14 mouse cellular contexts compared by ENCODE assay signal in the genomic region with DNA sequence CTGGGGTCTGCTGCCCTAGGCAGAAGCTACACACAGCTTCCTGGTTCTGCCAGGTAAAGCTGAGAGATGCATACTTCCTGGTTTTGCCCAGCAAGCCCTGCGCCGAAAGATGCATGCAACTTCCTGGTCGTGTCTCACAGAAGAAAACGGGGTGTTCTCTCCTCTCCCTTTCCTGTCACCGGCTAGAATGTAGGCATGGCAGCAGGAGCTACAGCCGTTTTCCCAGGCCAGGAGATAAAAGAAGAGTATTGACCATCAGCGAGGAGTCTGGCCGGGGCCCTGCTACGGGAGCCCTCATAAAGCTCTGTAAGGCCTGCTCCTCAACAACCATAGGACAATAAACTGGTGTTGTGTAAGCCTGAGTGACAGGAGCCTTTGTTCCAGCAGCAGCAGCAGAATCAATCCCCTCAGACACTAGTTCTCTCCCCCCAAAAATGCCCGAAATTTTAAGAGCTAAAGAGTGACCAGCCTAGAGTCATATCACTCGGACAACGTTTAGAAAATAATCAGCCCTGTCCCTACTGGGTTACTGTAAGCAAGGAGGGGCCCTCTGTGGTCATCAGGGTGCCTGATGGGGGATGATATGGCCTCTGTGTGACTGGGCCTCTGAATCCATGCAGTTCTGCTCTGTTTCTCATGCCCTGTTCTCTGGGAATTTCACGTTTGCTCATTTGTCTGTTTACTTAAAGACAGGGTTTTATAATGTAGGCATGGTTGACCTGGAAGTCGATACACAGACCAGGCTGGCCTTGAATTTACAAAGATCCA. TPM values are rescaled to one million over a fixed set of nuclear protein-coding genes. Genes with fewer than 3 reads are reported as not detected.
A peak's percentile ranks its signal among the peaks of the same experiment; 100 is the strongest.
DNase-seq lines count a peak whose midpoint lies in the region; ATAC-seq and TF ChIP-seq lines count a peak whose summit lies in the region.
"Had no signal": no experiment of that assay in that cellular context is flagged by ENCODE, and none has a peak within 500 bp of the region (broad histone marks: within the 10 kb centered on the region; RNA-seq: fewer than 3 reads in every experiment).

No protein-coding gene starts in this region.

- DNase-seq in kidney, adult 9 months, result no peak
- peak; percentile 47 for DNase-seq in thymus, adult 2 months
- no peak for DNase-seq in cerebellum, postnatal 14 days
- DNase-seq in gastrocnemius, postnatal 4 days (ENCODE audit: low spot score in 2 of 2), result no peak
- DNase-seq in right cerebral cortex, postnatal 36 days (ENCODE audit: low spot score in 2 of 2), result no peak
- DNase-seq: adrenal gland, adult 2 months; cerebellum, adult 9-11 months; right cerebral cortex, adult 18-20 months had no signal

- H3K27me3 ChIP-seq in kidney, embryonic 16.5 days (ENCODE audit: insufficient read depth, low read length), result no peaks in the 10 kb centered on the region
- H3K27me3 ChIP-seq in intestine, embryonic 16.5 days (replicated peaks; ENCODE audit: control insufficient read depth, insufficient read depth, low read length), result no peaks in the 10 kb centered on the region
- no peaks in the 10 kb centered on the region for H3K27me3 ChIP-seq in thymus, adult 2 months (ENCODE audit: control insufficient read depth, insufficient read depth, low read length)
- H3K27me3 ChIP-seq: heart, embryonic 12.5 days; liver, embryonic 15.5 days had no signal

- H3K9me3 ChIP-seq in kidney, embryonic 16.5 days (ENCODE audit: low read length), result peaks cover under 1% of the 10 kb centered on the region; the same call in 1 of the 2 replicates
- H3K9me3 ChIP-seq in intestine, embryonic 16.5 days (ENCODE audit: control insufficient read depth, low read length), result no peaks in the 10 kb centered on the region
- H3K9me3 ChIP-seq: liver, embryonic 15.5 days had no signal

- no peak overlapping the region for H3K4me2 ChIP-seq in kidney, embryonic 16.5 days (replicated peaks; ENCODE audit: low read depth, low read length)
- H3K4me2 ChIP-seq in intestine, embryonic 16.5 days (ENCODE audit: low read depth, low read length), result no peak overlapping the region
- H3K4me2 ChIP-seq: heart, embryonic 12.5 days; liver, embryonic 15.5 days had no signal

- H3K4me1 ChIP-seq in kidney, embryonic 16.5 days (ENCODE audit: insufficient read depth, low read length), result peaks cover 22% of the 10 kb centered on the region
- H3K4me1 ChIP-seq in intestine, embryonic 16.5 days (ENCODE audit: control insufficient read depth, insufficient read depth, low read length), result peaks cover 8% of the 10 kb centered on the region
- H3K4me1 ChIP-seq in thymus, adult 2 months (replicated peaks; ENCODE audit: control insufficient read depth, insufficient read depth, low read length), result peaks cover 8% of the 10 kb centered on the region
- H3K4me1 ChIP-seq: liver, embryonic 15.5 days had no signal

- 0 out of 2 replicates have a peak overlapping the region, but pooled peaks have one; percentile 13 for H3K9ac ChIP-seq in kidney, embryonic 16.5 days (replicated peaks; ENCODE audit: low read length)
- peak overlapping the region; percentile 30; the same call in 1 of the 2 replicates for H3K9ac ChIP-seq in intestine, embryonic 16.5 days (ENCODE audit: low read depth, low read length)
- H3K9ac ChIP-seq: heart, embryonic 12.5 days; liver, embryonic 15.5 days had no signal

- H3K27ac ChIP-seq in kidney, embryonic 16.5 days (ENCODE audit: low read length), result no peak overlapping the region
- H3K27ac ChIP-seq in intestine, embryonic 16.5 days (ENCODE audit: low read length), result peak overlapping the region; percentile 87
- no peak overlapping the region for H3K27ac ChIP-seq in thymus, adult 2 months (ENCODE audit: control insufficient read depth, insufficient read depth, low read length)
- H3K27ac ChIP-seq: kidney, postnatal 0 days; liver, embryonic 15.5 days had no signal

- no peak for ATAC-seq in kidney, embryonic 16.5 days (ENCODE audit: low FRiP score, low TSS enrichment)
- ATAC-seq in common myeloid progenitor, adult 5-6 weeks (replicated peaks; ENCODE audit: low read depth, poor library complexity, severe bottlenecking), result 0 out of 2 replicates have a peak, but pooled peaks have one; percentile 32
- ATAC-seq in intestine, embryonic 16.5 days, result peak; percentile 87

- 38% methylated on average over 14 of the region's 14 CpGs for WGBS in kidney, embryonic 16.5 days
- 34% methylated on average over 14 of the region's 14 CpGs for WGBS in intestine, embryonic 16.5 days
- WGBS in thymus, adult 2 months, result 71% methylated on average over 14 of the region's 14 CpGs

- no peak for TF ChIP-seq POLR2A in thymus, adult 2 months (IDR thresholded peaks at IDR 0.05; ENCODE audit: control insufficient read depth, extremely low read depth, insufficient read depth, low read length, poor library complexity)

- H3K36me3 ChIP-seq in kidney, embryonic 16.5 days (ENCODE audit: insufficient read depth, low read length), result no peaks in the 10 kb centered on the region
- no peaks in the 10 kb centered on the region for H3K36me3 ChIP-seq in intestine, embryonic 16.5 days (ENCODE audit: control insufficient read depth, insufficient read depth, low read length)
- no peaks in the 10 kb centered on the region for H3K36me3 ChIP-seq in thymus, adult 2 months (ENCODE audit: control insufficient read depth, insufficient read depth, low read length)
- H3K36me3 ChIP-seq: heart, embryonic 12.5 days; liver, embryonic 15.5 days had no signal

- H3K4me3 ChIP-seq in kidney, embryonic 16.5 days (ENCODE audit: low read length), result no peak overlapping the region
- no peak overlapping the region for H3K4me3 ChIP-seq in intestine, embryonic 16.5 days (ENCODE audit: low read length)
- H3K4me3 ChIP-seq in thymus, adult 2 months (ENCODE audit: control insufficient read depth, insufficient read depth, low read length), result no peak overlapping the region; the same call in 1 of the 2 replicates
- H3K4me3 ChIP-seq: heart, embryonic 12.5 days; liver, embryonic 15.5 days had no signal

- no peak for TF ChIP-seq CTCF in thymus, adult 2 months (IDR thresholded peaks at IDR 0.05; ENCODE audit: borderline replicate concordance, control insufficient read depth, extremely low read depth, insufficient read depth, low read length, poor library complexity)

RNA-seq across cellular contexts. Expression of gene Sox13, which starts 13.9 kb away (rescaled TPM):
- polyA plus RNA-seq in kidney, embryonic 16.5 days (2015; fragmentation: Nextera tagmentation; extraction: Ambion mirVana), result 11.5 and 12.8 TPM in 2 replicates
- 0.49 and 3.1 TPM in 2 replicates for total RNA-seq in common myeloid progenitor, adult 5-6 weeks (2017)
- polyA plus RNA-seq in intestine, embryonic 16.5 days (2015; fragmentation: Nextera tagmentation; extraction: Ambion mirVana), result 5.5 and 7.0 TPM in 2 replicates
- 17.2 and 22.1 TPM in 2 replicates for polyA plus RNA-seq in thymus, adult 2 months (2012; rRNA removed)
- total RNA-seq in gastrocnemius, postnatal 4 days (2021), result 10 to 100 TPM; 18.1 to 19.3 TPM
